Mouse (Mus musculus): ENCODE data around the gene H2-T23. TPM values are rescaled to one million over a fixed set of nuclear protein-coding genes. Genes with fewer than 3 reads are reported as not detected.
"Not testable (repeated sequence)": the region's sequence is repeated elsewhere in the genome, so short reads cannot be mapped to it uniquely, and the experiment has no call there.

The H2-T23 gene
- polyA plus RNA-seq, 1 experiment from 2014 or later, result 26.4 TPM

DNA sequence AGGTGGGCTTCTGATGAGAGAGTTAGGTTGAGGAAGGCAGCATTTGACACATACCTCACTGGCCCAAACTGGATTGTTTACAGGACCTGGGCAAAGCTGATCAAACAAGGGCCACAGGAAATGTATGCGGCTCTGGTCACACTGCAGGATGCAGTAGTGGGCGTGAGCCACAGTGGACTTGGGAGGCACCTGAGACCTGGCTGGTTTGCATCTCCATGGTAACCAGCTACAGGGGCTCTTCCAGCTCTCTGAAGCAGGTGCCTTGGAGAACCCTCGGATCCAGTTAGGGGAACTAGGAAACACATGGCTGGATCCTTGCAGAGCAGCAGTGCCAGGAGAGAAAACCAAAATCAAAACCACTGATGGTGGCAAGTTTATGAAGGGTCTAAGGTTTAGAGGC is 1.9 kb upstream of the H2-T23 start:
- ATAC-seq (ENCODE audit: insufficient number of reproducible peaks, low FRiP score, low TSS enrichment, low read depth); H3K4me1 ChIP-seq; H3K36me3 ChIP-seq; H3K9me3 ChIP-seq (replicated peaks); H3K4me2 ChIP-seq (replicated peaks); H3K27ac ChIP-seq (replicated peaks); H3K4me3 ChIP-seq (replicated peaks); H3K9ac ChIP-seq; H3K27me3 ChIP-seq: not testable (repeated sequence)
- 61% methylated on average over 3 of the region's 3 CpGs for WGBS

- H3K36me3 ChIP-seq, result not testable (repeated sequence)
These were observed 898 bp downstream of the H2-T23 start for GRCm38 (mm10) chr17:36031583-36032331.

GRCm38 (mm10) chr17:36030703-36031582 is 1.7 kb downstream of the H2-T23 start:
- not testable (repeated sequence) for H3K36me3 ChIP-seq; H3K9ac ChIP-seq; H3K4me1 ChIP-seq; H3K9me3 ChIP-seq (replicated peaks); H3K27me3 ChIP-seq; ATAC-seq (ENCODE audit: insufficient number of reproducible peaks, low FRiP score, low TSS enrichment, low read depth); H3K27ac ChIP-seq (replicated peaks)
- Histone ChIP-seq H3K4me2 (replicated peaks) (peak overlapping the region; percentile 89), H3K4me3 (replicated peaks) (peak overlapping the region; percentile 55)
- 36% methylated on average over 8 of the region's 8 CpGs for WGBS

More at GRCm38 (mm10) chr17:36031583-36032331, 898 bp downstream of the H2-T23 start:
- H3K4me1 ChIP-seq; H3K27me3 ChIP-seq; H3K9me3 ChIP-seq (replicated peaks): not testable (repeated sequence)
- H3K27ac ChIP-seq (replicated peaks), result peak overlapping the region; percentile 39; the same call in 1 of the 2 replicates
- H3K4me3 ChIP-seq (replicated peaks), result peak overlapping the region; percentile 55
- WGBS, result under 1% methylated on average over 40 of the region's 40 CpGs
- peak; percentile 52 for ATAC-seq (ENCODE audit: insufficient number of reproducible peaks, low FRiP score, low TSS enrichment, low read depth)
- H3K9ac ChIP-seq, result peak overlapping the region; percentile 45
- peak overlapping the region; percentile 89 for H3K4me2 ChIP-seq (replicated peaks)

- WGBS, result 77% methylated on average over 4 of the region's 4 CpGs
- ATAC-seq (ENCODE audit: insufficient number of reproducible peaks, low FRiP score, low TSS enrichment, low read depth); H3K36me3 ChIP-seq: not testable (repeated sequence)
These were observed 2.5 kb downstream of the H2-T23 start for GRCm38 (mm10) chr17:36030046-36030702.

DNA sequence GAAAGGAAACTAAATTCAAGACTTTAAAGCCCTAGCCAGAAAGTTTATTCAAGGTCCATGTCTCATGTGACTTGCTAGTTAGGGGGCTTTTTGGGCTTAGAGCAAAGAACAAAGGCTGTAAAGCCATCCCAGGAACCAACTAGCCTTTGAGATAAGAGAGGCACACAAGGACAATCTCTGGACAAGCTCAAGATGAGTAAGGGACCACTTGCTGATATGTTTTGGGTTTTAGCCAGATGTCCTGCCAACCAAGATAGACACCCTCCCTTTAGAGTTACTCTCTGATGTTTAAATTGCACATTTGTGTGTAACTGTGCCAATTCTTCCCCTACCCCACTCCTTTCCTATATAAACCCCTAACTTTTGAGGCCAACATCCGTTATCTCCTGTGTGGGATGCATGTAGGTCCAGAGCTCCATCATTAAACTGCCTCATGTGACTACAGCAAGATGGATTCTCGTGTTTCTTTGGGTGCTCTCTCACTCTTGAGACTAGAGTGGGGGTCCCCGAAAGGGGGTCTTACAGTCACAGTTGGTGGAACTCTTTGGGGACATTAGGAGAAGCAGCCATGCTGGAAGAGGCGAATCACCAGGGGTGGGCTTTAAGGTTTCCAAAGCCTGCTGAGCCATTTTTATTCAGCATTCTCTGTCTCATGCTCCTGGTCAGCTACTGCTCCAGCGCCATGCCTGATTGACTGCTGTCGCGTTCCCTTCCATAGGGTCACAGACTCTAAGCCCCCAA is 3.6 kb downstream of the H2-T23 start:
- Histone ChIP-seq H3K9me3 (replicated peaks) (no peaks in the 10 kb centered on the region), H3K4me1 (0 out of 2 replicates have a peak, but pooled peaks cover 3% of the 10 kb centered on the region), H3K4me2 (replicated peaks) (no peak overlapping the region), H3K4me3 (replicated peaks) (no peak overlapping the region), H3K27ac (replicated peaks) (no peak overlapping the region), H3K9ac (no peak overlapping the region), H3K27me3 (no peaks in the 10 kb centered on the region), H3K36me3 (no peaks in the 10 kb centered on the region)
- 87% methylated on average over 7 of the region's 7 CpGs for WGBS
- no peak for ATAC-seq (ENCODE audit: insufficient number of reproducible peaks, low FRiP score, low TSS enrichment, low read depth)

More at GRCm38 (mm10) chr17:36030046-36030702, 2.5 kb downstream of the H2-T23 start:
- H3K27ac ChIP-seq (replicated peaks); H3K9ac ChIP-seq; H3K4me1 ChIP-seq; H3K4me3 ChIP-seq (replicated peaks); H3K4me2 ChIP-seq (replicated peaks); H3K9me3 ChIP-seq (replicated peaks); H3K27me3 ChIP-seq: not testable (repeated sequence)

DNA sequence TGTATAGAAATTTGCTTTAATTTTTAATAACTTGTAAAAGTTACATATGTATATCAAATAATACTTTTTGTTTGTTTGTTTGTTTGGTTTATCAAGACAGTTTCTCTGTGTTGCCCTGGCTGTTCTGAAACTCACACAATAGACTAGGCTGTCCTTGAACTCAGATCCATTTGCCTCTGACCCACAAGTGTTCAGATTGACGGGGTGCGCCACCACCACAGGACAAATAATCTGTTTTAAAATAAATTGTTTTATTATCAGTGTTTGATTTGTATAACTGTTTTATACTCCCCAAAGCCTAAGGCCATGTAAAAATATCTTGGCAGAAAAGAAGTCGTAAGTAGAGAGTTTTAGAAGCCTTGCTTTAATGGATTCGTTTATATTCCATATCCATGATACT is 5.0 kb downstream of the H2-T23 start:
- no peak for ATAC-seq (ENCODE audit: insufficient number of reproducible peaks, low FRiP score, low TSS enrichment, low read depth)
- H3K4me1 ChIP-seq, result peaks cover 15% of the 10 kb centered on the region; the same call in 1 of the 2 replicates

DNA sequence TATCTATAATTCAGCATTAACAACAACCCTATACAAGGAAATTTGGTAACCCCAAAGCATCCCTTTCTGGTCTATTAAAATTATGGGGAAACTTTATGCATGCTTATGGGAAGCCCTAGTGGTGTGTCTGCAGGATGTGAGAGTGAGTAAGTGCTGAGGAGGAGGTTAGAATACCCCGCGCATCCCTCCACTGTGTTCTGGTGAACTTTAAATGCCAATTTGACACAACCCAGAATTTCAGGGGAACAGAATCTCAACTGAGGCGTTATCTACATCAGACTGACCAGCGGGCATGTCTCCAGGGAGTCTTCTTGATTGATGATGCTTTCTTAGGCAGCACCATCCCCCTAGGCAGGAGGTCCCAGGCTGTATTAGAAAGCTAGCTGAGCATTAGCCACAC is 6.8 kb downstream of the H2-T23 start:
- 85% methylated on average over 4 of the region's 4 CpGs for WGBS
- H3K9me3 ChIP-seq (replicated peaks), result no peaks in the 10 kb centered on the region

More for the DNA sequence above, 5.0 kb downstream of the H2-T23 start:
- Histone ChIP-seq H3K9ac (no peak overlapping the region), H3K9me3 (replicated peaks) (no peaks in the 10 kb centered on the region), H3K27me3 (no peaks in the 10 kb centered on the region), H3K36me3 (no peaks in the 10 kb centered on the region), H3K4me2 (replicated peaks) (no peak overlapping the region), H3K4me3 (replicated peaks) (no peak overlapping the region), H3K27ac (replicated peaks) (no peak overlapping the region)
- 85% methylated on average over 4 of the region's 4 CpGs for WGBS

GRCm38 (mm10) chr17:36025197-36025596 is 7.5 kb downstream of the H2-T23 start:
- Histone ChIP-seq H3K9ac (no peak overlapping the region), H3K27me3 (no peaks in the 10 kb centered on the region), H3K36me3 (no peaks in the 10 kb centered on the region), H3K4me1 (peaks cover 16% of the 10 kb centered on the region), H3K9me3 (replicated peaks) (no peaks in the 10 kb centered on the region), H3K4me3 (replicated peaks) (no peak overlapping the region), H3K27ac (replicated peaks) (no peak overlapping the region), H3K4me2 (replicated peaks) (no peak overlapping the region)
- WGBS, result 80% methylated on average over 5 of the region's 5 CpGs
- ATAC-seq (ENCODE audit: insufficient number of reproducible peaks, low FRiP score, low TSS enrichment, low read depth), result no peak

More for the DNA sequence above, 6.8 kb downstream of the H2-T23 start:
- Histone ChIP-seq H3K4me3 (replicated peaks) (no peak overlapping the region), H3K27ac (replicated peaks) (no peak overlapping the region), H3K9ac (no peak overlapping the region), H3K4me1 (peaks cover 12% of the 10 kb centered on the region; the same call in 1 of the 2 replicates), H3K4me2 (replicated peaks) (no peak overlapping the region), H3K27me3 (no peaks in the 10 kb centered on the region), H3K36me3 (no peaks in the 10 kb centered on the region)
- no peak for ATAC-seq (ENCODE audit: insufficient number of reproducible peaks, low FRiP score, low TSS enrichment, low read depth)

- peak overlapping the region; percentile 77 for H3K27ac ChIP-seq (replicated peaks)
- H3K9me3 ChIP-seq (replicated peaks), result no peaks in the 10 kb centered on the region
- peak overlapping the region; percentile 15; the same call in 1 of the 2 replicates for H3K4me2 ChIP-seq (replicated peaks)
- peaks cover 16% of the 10 kb centered on the region for H3K4me1 ChIP-seq
- no peak overlapping the region for H3K4me3 ChIP-seq (replicated peaks)
- no peaks in the 10 kb centered on the region for H3K36me3 ChIP-seq
- H3K27me3 ChIP-seq, result no peaks in the 10 kb centered on the region
- 0 out of 2 replicates have a peak, but pooled peaks have one; percentile 47 for ATAC-seq (ENCODE audit: insufficient number of reproducible peaks, low FRiP score, low TSS enrichment, low read depth)
- 42% methylated on average over 9 of the region's 9 CpGs for WGBS
- no peak overlapping the region for H3K9ac ChIP-seq
These were observed 8.7 kb downstream of the H2-T23 start for GRCm38 (mm10) chr17:36023710-36024654.

GRCm38 (mm10) chr17:36022922-36023321 is 9.7 kb downstream of the H2-T23 start:
- Histone ChIP-seq H3K4me2 (replicated peaks) (no peak overlapping the region), H3K9me3 (replicated peaks) (no peaks in the 10 kb centered on the region), H3K27me3 (no peaks in the 10 kb centered on the region), H3K9ac (no peak overlapping the region), H3K4me1 (peaks cover 16% of the 10 kb centered on the region), H3K4me3 (replicated peaks) (no peak overlapping the region), H3K36me3 (no peaks in the 10 kb centered on the region), H3K27ac (replicated peaks) (peak overlapping the region; percentile 77; the same call in 1 of the 2 replicates)
- WGBS, result 86% methylated on average over 6 of the region's 6 CpGs
- no peak for ATAC-seq (ENCODE audit: insufficient number of reproducible peaks, low FRiP score, low TSS enrichment, low read depth)
